Mouse (Mus musculus): ENCODE results near the gene Cotl1.

Gene Cotl1

DNA sequence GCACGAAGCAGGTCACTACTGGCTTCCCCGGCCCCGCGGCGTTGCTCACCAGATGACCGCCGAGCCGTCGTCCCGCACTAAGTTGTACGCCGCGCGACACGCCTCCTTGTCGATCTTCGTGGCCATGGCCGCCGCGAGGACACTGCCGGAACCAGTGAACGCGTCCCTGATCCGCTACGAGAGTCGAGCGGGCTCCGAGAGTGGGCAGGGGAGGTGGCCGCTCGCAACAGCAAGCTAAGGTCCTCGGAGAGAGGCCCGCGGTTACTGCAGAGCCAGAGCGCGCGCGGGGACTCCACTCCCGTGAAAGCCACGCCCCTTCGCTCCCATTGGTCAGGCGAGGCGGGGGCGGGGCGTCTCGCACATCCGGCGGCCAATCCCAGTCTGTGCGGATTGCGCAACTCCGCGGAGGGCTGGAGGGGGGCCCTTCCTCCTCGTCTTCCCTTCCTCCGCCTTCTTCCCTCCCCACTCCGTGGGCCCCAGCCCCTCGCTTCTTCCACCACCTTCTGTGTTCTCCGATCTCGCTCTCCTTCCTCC is at the start of gene Cotl1:
TSS of gene Cotl1 (minus strand) at position 270 of the 534 bp plus-strand sequence.
- in situ Hi-C loops (cut with MboI; ENCODE audit: low sequenced_read_pairs) = loop anchor here (10.0 kb wide), 2 partner anchors 56 to 156 kb away; no protein-coding TSS in a partner anchor

DNA sequence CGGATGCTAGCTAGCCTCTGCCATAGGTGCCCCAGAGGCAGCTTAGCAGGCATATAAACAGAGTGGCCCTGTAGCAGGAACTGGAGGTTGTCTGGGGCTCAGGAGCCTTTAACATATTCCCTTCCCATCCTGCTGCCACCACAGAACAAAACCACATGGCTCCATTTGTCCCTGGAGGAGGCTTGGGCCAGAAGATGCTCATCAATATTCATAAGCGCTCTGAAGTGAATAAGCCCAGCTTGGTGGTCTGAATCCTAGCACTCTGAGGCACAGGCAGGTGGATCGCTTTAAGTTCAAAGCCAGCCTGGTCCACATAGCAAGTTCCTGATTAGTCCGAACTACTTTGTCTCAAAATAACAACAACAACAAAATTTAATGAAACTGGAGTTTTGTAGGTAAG is 47.7 kb upstream of the Cotl1 start:
- in situ Hi-C loops (cut with MboI; ENCODE audit: low sequenced_read_pairs) = no loop called here

DNA sequence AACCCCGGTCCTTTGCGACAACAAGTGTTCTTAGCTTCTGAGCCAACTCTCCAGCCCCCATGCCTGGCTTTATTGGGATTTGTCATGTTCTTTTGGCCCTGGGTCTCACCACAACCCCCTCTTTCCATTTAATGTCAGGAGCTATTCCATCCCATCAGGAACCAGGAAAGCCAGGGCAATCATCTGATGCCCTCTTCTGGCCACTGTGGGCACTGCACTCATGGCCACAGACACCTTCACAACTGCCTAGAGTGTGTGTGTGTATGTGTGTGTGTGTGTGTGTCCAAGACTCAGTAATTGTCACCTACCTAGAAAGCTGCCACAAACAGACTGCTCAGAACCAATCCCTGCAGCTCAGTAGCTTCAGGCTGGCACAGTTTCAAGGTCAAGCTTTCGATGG is 46.8 kb upstream of the Cotl1 start:
- in situ Hi-C loops (cut with MboI; ENCODE audit: low sequenced_read_pairs) = no loop called here

DNA sequence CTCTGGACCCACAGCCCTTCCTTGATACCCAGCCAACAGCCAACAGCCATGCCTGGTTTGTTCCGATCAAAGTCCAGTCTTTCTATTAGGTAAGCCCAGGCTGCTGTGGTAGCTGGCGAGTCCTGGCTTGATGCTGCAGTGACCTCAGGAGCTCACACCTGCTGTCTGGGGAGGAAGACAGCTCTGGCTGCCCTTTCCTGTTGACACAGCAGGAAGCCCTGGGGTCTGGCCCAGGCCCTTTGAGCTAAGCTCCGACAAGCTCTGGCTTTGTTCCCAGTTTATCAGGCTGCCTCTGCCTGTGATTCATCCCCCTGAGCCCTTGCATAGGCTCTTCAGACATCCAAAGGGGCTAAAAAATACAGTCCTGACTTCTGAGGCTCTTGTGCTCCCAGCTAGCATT is 45.3 kb upstream of the Cotl1 start:
- in situ Hi-C loops (cut with MboI; ENCODE audit: low sequenced_read_pairs) = no loop called here

- in situ Hi-C loops (cut with MboI; ENCODE audit: low sequenced_read_pairs) = no loop called here
These were observed 42.9 kb upstream of the Cotl1 start for GRCm38 (mm10) chr8:119883281-119883680.

DNA sequence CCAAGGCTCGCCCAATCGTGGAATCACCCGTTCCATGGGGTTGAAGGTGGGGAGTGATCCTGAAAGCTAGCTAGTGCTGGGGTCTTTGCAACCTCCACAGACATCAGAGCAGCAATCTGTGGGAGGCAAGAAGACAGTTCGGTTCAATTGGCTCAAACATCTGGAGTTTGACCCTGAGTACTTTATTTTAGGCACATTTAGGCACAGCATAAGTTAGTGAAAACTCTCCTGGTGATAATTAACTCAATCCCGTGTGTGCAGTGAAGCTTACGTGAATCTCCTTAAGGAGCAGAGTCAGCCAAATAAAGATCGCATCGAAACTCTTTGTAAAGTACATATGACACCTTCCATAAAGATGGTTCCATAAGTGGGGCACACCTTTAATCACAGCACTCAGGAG is 41.6 kb upstream of the Cotl1 start:
- in situ Hi-C loops (cut with MboI; ENCODE audit: low sequenced_read_pairs) = no loop called here

DNA sequence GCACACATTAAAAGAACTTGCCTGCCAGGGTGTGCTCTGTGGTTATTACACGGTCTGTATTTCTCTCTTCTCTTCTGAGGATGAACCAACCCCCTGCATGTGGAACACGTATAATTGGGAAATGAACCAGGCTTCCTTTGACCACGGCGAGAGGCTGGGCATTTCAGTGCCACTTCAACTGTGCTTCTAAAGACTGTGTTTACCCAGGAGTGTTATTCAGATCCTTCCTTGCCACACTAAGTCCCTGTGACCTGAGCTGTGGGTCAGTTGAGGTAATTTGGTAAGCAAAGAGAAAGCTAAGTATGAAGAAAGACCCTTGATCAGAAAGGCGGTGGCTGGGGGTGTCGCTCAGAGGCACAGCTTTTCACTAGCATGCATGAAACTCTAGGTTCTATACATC is 41.0 kb upstream of the Cotl1 start:
- in situ Hi-C loops (cut with MboI; ENCODE audit: low sequenced_read_pairs) = no loop called here

GRCm38 (mm10) chr8:119873181-119873580 is 32.8 kb upstream of the Cotl1 start:
- in situ Hi-C loops (cut with MboI; ENCODE audit: low sequenced_read_pairs) = no loop called here

- in situ Hi-C loops (cut with MboI; ENCODE audit: low sequenced_read_pairs) = no loop called here
These were observed 29.3 kb upstream of the Cotl1 start for GRCm38 (mm10) chr8:119869616-119870015.

DNA sequence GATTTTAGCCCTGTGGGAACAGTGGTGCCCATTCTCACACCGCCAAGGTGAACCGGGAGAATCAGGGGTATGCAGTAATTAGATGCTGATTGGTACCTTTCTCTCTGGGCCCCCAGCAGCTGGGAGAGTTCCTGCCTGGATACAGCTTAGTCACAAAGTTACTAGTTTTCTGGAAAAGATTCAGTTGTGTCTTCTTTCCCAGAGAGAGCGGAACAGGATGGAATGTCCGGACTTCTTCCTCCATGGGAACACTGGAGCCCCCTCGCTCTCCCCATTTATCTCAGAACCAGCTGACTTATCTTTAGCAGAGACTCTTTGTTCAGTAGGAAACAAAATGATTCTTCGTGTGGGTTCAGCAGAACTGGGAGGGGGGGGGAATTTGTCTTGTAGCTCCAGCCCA is 22.4 kb upstream of the Cotl1 start:
- in situ Hi-C loops (cut with MboI; ENCODE audit: low sequenced_read_pairs) = no loop called here

GRCm38 (mm10) chr8:119862390-119862734 is 22.0 kb upstream of the Cotl1 start:
- in situ Hi-C loops (cut with MboI; ENCODE audit: low sequenced_read_pairs) = no loop called here

DNA sequence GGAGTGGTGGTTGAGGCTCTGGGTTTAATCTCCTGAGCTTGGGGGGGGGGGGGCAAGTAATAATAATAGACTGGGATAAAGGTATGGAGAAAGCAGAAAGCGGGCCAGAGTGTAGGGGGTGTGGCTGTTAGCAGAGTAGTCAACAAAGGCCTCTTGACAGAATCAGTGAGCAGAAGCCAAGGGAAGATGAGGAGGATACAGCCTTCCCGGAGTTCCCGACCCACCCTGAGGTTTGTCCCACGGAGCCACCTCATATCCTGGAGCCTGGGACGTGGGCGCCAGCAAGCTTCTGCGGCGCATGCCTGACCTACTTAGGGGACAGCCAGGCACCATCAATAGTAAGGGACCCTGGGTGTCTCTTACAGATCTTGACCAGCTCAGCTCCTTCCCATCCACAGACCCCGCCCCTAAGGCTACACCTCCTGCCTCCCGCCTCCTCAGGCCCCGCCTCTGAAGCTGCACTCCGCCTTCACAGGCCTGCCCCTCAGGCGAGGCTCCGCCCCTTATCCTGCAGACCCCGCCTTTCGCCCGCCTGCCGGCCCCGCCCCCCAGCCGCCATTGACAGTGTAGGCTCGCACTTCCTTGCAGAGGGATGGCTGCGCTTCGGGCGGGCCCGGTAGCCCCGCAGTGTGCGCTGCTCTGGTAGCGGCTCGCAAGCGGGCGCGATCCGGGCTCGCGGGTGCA is 21.5 kb upstream of the Cotl1 start, which contains the start of gene Klhl36:
TSS of gene Klhl36 (plus strand) at position 561 of the 684 bp plus-strand sequence.
- in situ Hi-C loops (cut with MboI; ENCODE audit: low sequenced_read_pairs) = no loop called here

- in situ Hi-C loops (cut with MboI; ENCODE audit: low sequenced_read_pairs) = no loop called here
These were observed 17.4 kb upstream of the Cotl1 start for GRCm38 (mm10) chr8:119857767-119858166.

- in situ Hi-C loops (cut with MboI; ENCODE audit: low sequenced_read_pairs) = no loop called here
These were observed 15.3 kb upstream of the Cotl1 start for GRCm38 (mm10) chr8:119855656-119856055.

- in situ Hi-C loops (cut with MboI; ENCODE audit: low sequenced_read_pairs) = no loop called here
These were observed 13.7 kb upstream of the Cotl1 start for GRCm38 (mm10) chr8:119854035-119854434.

GRCm38 (mm10) chr8:119853521-119853920 is 13.2 kb upstream of the Cotl1 start:
- in situ Hi-C loops (cut with MboI; ENCODE audit: low sequenced_read_pairs) = no loop called here

- in situ Hi-C loops (cut with MboI; ENCODE audit: low sequenced_read_pairs) = loop anchor here (10.0 kb wide), 2 partner anchors 63 to 163 kb away; no protein-coding TSS in a partner anchor
These were observed 7.0 kb upstream of the Cotl1 start for GRCm38 (mm10) chr8:119847232-119847922.

DNA sequence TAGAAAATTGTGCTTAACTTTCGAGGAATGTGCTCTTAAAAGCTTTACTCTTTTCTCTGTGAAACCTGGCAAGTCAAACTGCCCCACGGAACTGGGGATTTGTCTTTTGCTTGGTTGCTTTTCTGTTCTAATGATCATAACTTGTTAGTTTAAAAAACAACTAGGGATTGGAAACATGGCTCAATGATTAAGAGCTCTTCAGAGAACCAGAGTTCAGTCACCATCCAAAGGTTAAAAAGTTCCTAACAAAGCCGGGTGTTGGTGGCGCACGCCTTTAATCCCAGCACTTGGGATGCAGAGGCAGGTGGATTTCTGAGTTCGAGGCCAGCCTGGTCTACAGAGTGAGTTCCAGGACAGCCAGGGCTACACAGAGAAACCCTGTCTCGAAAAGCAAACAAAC is 5.4 kb upstream of the Cotl1 start:
- in situ Hi-C loops (cut with MboI; ENCODE audit: low sequenced_read_pairs) = loop anchor here (10.0 kb wide), 2 partner anchors 61 to 161 kb away; no protein-coding TSS in a partner anchor

DNA sequence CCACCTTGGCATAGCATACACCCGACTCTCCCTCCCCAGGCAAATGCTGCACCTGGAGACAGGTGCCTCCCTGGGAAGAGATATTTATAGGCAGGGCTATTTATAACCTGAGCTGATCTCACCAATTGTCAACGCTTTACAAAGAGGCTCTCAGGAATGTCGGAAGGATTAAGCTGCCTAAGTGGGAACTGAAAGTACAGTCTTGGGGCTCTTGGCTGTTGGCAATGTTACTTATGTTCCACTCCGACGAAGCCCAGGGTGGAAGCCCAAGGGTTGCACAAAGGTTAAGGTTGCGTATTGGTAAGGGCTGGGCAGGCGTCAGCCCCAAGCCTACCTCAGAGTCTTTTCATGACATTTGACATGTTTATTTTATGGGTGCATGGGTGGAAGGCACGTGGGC is 4.2 kb upstream of the Cotl1 start:
- in situ Hi-C loops (cut with MboI; ENCODE audit: low sequenced_read_pairs) = loop anchor here (10.0 kb wide), 2 partner anchors 60 to 160 kb away; no protein-coding TSS in a partner anchor

GRCm38 (mm10) chr8:119843444-119843843 is 3.1 kb upstream of the Cotl1 start:
- in situ Hi-C loops (cut with MboI; ENCODE audit: low sequenced_read_pairs) = loop anchor here (10.0 kb wide), 2 partner anchors 59 to 159 kb away; no protein-coding TSS in a partner anchor

DNA sequence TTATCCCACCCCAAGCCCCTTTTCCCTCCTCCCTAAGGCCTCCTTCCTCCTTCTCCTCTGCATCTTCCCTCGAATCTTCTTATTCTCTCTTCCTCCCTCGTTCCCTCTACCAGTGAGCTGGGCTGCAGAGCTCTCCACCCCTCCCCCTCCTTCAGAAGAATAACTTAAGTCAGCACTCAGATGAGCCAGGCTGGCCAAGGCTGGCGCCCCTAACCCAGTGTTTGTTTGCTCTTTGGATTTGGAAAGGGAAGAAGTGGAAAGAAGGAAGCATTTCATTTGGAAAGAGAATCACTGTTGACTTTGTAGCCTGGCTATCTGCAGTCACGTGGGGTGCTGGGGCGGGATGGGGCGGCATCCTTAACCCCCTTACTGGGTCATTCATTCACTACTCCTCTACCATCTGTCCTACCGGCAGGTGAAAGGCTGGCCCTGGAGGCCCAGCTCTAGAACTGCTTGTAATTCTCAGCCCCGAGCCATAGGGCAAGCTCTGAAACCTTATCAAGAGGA is 614 bp upstream of the Cotl1 start:
- in situ Hi-C loops (cut with MboI; ENCODE audit: low sequenced_read_pairs) = loop anchor here (10.0 kb wide), 2 partner anchors 56 to 156 kb away; no protein-coding TSS in a partner anchor

Measured in CH12F3 (cell line).